Comparison of ENCODE assay signal across 7 mouse cellular contexts in genomic region chr12:111678997-111679396, GRCm38 (mm10). TPM values are rescaled to one million over a fixed set of nuclear protein-coding genes. Genes with fewer than 3 reads are reported as not detected.
DNase-seq lines count a peak whose midpoint lies in the region; ATAC-seq and TF ChIP-seq lines count a peak whose summit lies in the region.

No protein-coding gene starts in this region.

- peaks cover 42% of the 10 kb centered on the region for H3K36me3 ChIP-seq in megakaryocyte, embryonic 14.5 days (replicated peaks; ENCODE audit: low read length)
- peaks cover 47% of the 10 kb centered on the region for H3K36me3 ChIP-seq in liver, embryonic 12.5 days
- H3K36me3 ChIP-seq in stomach, postnatal 0 days (ENCODE audit: control insufficient read depth, insufficient read depth, low read length): no peaks in the 10 kb centered on the region

- no peak for DNase-seq in stomach, postnatal 0 days (ENCODE audit: low spot score)
- DNase-seq in thymus, postnatal 10 days (ENCODE audit: low spot score in 2 of 2): no peak
- no peak for DNase-seq in kidney, adult 18-20 months

- ATAC-seq in megakaryocyte, adult 5-6 weeks (ENCODE audit: poor library complexity, severe bottlenecking): no peak
- no peak for ATAC-seq in liver, embryonic 12.5 days
- no peak for ATAC-seq in stomach, postnatal 0 days (ENCODE audit: low FRiP score, low TSS enrichment)

- no peak overlapping the region for H3K27ac ChIP-seq in embryonic fibroblast, embryonic 13.5 days (ENCODE audit: insufficient read depth, low read length)
- H3K27ac ChIP-seq in liver, embryonic 12.5 days: 0 out of 2 replicates have a peak overlapping the region, but pooled peaks have one; percentile 88
- no peak overlapping the region for H3K27ac ChIP-seq in stomach, postnatal 0 days (replicated peaks)

- no peak for TF ChIP-seq CTCF in embryonic fibroblast, embryonic 13.5 days (IDR thresholded peaks at IDR 0.05; ENCODE audit: borderline replicate concordance, insufficient read depth, low read length)
- TF ChIP-seq CTCF in stomach, postnatal 0 days (IDR thresholded peaks at IDR 0.05; ENCODE audit: low read depth): no peak

- H3K9me3 ChIP-seq in megakaryocyte, embryonic 14.5 days: no peaks in the 10 kb centered on the region
- H3K9me3 ChIP-seq in liver, embryonic 12.5 days (replicated peaks): no peaks in the 10 kb centered on the region
- no peaks in the 10 kb centered on the region for H3K9me3 ChIP-seq in stomach, postnatal 0 days (ENCODE audit: control insufficient read depth, low read length)

- 17% methylated on average over 7 of the region's 7 CpGs for WGBS in liver, embryonic 12.5 days (ENCODE audit: insufficient replicate concordance)
- 45% methylated on average over 7 of the region's 7 CpGs for WGBS in stomach, postnatal 0 days

- peaks cover 8% of the 10 kb centered on the region for H3K27me3 ChIP-seq in megakaryocyte, embryonic 14.5 days (replicated peaks)
- H3K27me3 ChIP-seq in liver, embryonic 12.5 days (replicated peaks): peaks cover 21% of the 10 kb centered on the region
- no peaks in the 10 kb centered on the region for H3K27me3 ChIP-seq in stomach, postnatal 0 days (ENCODE audit: control insufficient read depth, insufficient read depth, low read length)

- peak overlapping the region; percentile 91 for H3K4me2 ChIP-seq in liver, embryonic 12.5 days
- peak overlapping the region; percentile 93 for H3K4me2 ChIP-seq in stomach, postnatal 0 days (replicated peaks; ENCODE audit: low read depth)

- peaks cover 67% of the 10 kb centered on the region for H3K4me1 ChIP-seq in megakaryocyte, embryonic 14.5 days
- no peaks in the 10 kb centered on the region; the same call in 1 of the 2 replicates for H3K4me1 ChIP-seq in embryonic fibroblast, embryonic 13.5 days (ENCODE audit: control insufficient read depth, insufficient read depth, low read length)
- peaks cover 57% of the 10 kb centered on the region for H3K4me1 ChIP-seq in liver, embryonic 12.5 days
- H3K4me1 ChIP-seq in stomach, postnatal 0 days (replicated peaks; ENCODE audit: control insufficient read depth, insufficient read depth): peaks cover 11% of the 10 kb centered on the region

- no peak for TF ChIP-seq EP300 in stomach, postnatal 0 days (optimal IDR thresholded peaks at IDR 0.05)

- H3K9ac ChIP-seq in liver, embryonic 12.5 days: peak overlapping the region; percentile 82
- H3K9ac ChIP-seq in stomach, postnatal 0 days (ENCODE audit: low read length): no peak overlapping the region

- no peak for TF ChIP-seq POLR2A in embryonic fibroblast, embryonic 13.5 days (IDR thresholded peaks at IDR 0.05; ENCODE audit: low read depth, low read length)

- H3K4me3 ChIP-seq in megakaryocyte, embryonic 14.5 days (replicated peaks): peak overlapping the region; percentile 94
- H3K4me3 ChIP-seq in embryonic fibroblast, embryonic 13.5 days (ENCODE audit: insufficient read depth, low read length): peak overlapping the region; percentile 83
- H3K4me3 ChIP-seq in liver, embryonic 12.5 days: peak overlapping the region; percentile 93
- peak overlapping the region; percentile 81 for H3K4me3 ChIP-seq in stomach, postnatal 0 days (ENCODE audit: low read depth, low read length)

RNA-seq across cellular contexts. Expression of gene Trmt61a, which starts 1.1 kb away (rescaled TPM):
- polyA plus RNA-seq in megakaryocyte, embryonic 14.5 days (2012; ENCODE audit: insufficient read depth, low replicate concordance): 9.9 and 10.0 TPM in 2 replicates
- 2.3 and 3.2 TPM in 2 replicates for total RNA-seq in megakaryocyte, adult 5-6 weeks (2015)
- 2.2 and 3.8 TPM in 2 replicates for total RNA-seq in megakaryocyte, adult 5-6 weeks (2017)
- 9.0 and 13.0 TPM in 2 replicates for polyA plus RNA-seq in embryonic fibroblast, embryonic 13.5 days (2011; ENCODE audit: insufficient read length, low read depth, missing spikeins)
- 19.4 and 20.9 TPM in 2 replicates for polyA plus RNA-seq in liver, embryonic 12.5 days (2016; fragmentation: Nextera tagmentation; extraction: Ambion mirVana)
- 7.4 and 8.5 TPM in 2 replicates for polyA plus RNA-seq in stomach, postnatal 0 days (2015; fragmentation: Nextera tagmentation; extraction: Ambion mirVana)

RNA-seq across cellular contexts. Expression of gene Ckb, which starts 6.9 kb away (rescaled TPM):
- polyA plus RNA-seq in megakaryocyte, embryonic 14.5 days (2012; ENCODE audit: insufficient read depth, low replicate concordance): 64.6 and 102 TPM in 2 replicates
- total RNA-seq in megakaryocyte, adult 5-6 weeks (2015): 8.0 and 9.7 TPM in 2 replicates
- total RNA-seq in megakaryocyte, adult 5-6 weeks (2017): 22.0 and 23.1 TPM in 2 replicates
- polyA plus RNA-seq in embryonic fibroblast, embryonic 13.5 days (2011; ENCODE audit: insufficient read length, low read depth, missing spikeins): 43.8 and 84.3 TPM in 2 replicates
- polyA plus RNA-seq in liver, embryonic 12.5 days (2016; fragmentation: Nextera tagmentation; extraction: Ambion mirVana): 54.1 and 54.6 TPM in 2 replicates
- polyA plus RNA-seq in stomach, postnatal 0 days (2015; fragmentation: Nextera tagmentation; extraction: Ambion mirVana): 532 and 573 TPM in 2 replicates

RNA-seq across cellular contexts. Expression of gene Bag5, which starts 34.1 kb away (rescaled TPM):
- 2.5 and 4.8 TPM in 2 replicates for polyA plus RNA-seq in megakaryocyte, embryonic 14.5 days (2012; ENCODE audit: insufficient read depth, low replicate concordance)
- total RNA-seq in megakaryocyte, adult 5-6 weeks (2015): 10.8 and 11.4 TPM in 2 replicates
- total RNA-seq in megakaryocyte, adult 5-6 weeks (2017): 19.1 and 21.8 TPM in 2 replicates
- polyA plus RNA-seq in embryonic fibroblast, embryonic 13.5 days (2011; ENCODE audit: insufficient read length, low read depth, missing spikeins): 29.3 and 35.9 TPM in 2 replicates
- 28.4 and 28.5 TPM in 2 replicates for polyA plus RNA-seq in liver, embryonic 12.5 days (2016; fragmentation: Nextera tagmentation; extraction: Ambion mirVana)
- 34.9 and 36.9 TPM in 2 replicates for polyA plus RNA-seq in stomach, postnatal 0 days (2015; fragmentation: Nextera tagmentation; extraction: Ambion mirVana)

RNA-seq across cellular contexts. Expression of gene Apopt1, which starts 34.1 kb away (rescaled TPM):
- polyA plus RNA-seq in megakaryocyte, embryonic 14.5 days (2012; ENCODE audit: insufficient read depth, low replicate concordance): 65.2 and 126 TPM in 2 replicates
- total RNA-seq in megakaryocyte, adult 5-6 weeks (2015): 44.6 and 45.0 TPM in 2 replicates
- total RNA-seq in megakaryocyte, adult 5-6 weeks (2017): 60.6 and 61.0 TPM in 2 replicates
- polyA plus RNA-seq in embryonic fibroblast, embryonic 13.5 days (2011; ENCODE audit: insufficient read length, low read depth, missing spikeins): 29.9 and 38.2 TPM in 2 replicates
- 36.3 and 36.5 TPM in 2 replicates for polyA plus RNA-seq in liver, embryonic 12.5 days (2016; fragmentation: Nextera tagmentation; extraction: Ambion mirVana)
- 41.8 and 42.8 TPM in 2 replicates for polyA plus RNA-seq in stomach, postnatal 0 days (2015; fragmentation: Nextera tagmentation; extraction: Ambion mirVana)
